Mouse (Mus musculus): ENCODE data around the gene Strbp.
A peak's percentile ranks its signal among the peaks of the same experiment; 100 is the strongest.

The Strbp gene

DNA sequence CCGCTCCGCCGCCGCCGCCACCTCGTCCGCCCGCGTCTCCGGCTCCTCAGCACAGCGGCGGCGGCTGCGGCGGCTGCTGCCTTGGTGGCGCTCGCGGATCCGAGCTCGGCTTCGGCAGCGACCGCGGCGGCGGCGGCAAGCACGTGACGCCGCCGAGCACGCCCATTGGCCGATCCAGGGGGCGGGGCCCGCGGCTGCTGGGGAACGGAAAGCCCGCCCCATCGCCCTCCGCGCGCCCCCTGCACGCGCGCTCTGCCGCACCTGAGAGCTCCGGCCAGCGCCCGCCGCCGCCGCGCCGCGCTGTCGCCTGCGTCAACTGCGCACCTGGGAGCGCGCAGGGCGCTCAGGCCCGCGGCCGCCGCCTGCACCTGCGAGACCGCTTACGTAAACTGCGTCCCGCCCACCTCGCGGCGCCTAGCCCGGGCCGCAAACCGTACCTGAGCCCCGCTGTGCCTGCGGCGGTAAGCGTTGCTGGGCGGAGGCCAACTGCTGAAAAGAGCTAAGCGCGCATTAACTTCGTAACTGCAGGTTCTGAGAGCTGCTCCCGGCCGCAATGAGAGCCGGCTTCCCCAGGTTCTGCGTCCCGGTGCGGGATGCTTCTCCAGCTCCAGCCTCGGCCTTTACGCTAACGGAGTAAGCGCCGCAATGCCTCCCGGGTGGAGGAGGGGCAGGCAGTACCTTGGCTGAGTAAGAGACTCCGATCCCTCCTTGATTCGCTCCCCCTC is at the start of gene Strbp:
TSS of gene Strbp (minus strand) at position 630 of the 725 bp plus-strand sequence.
- peak; percentile 86 to 91 for DNase-seq (ENCODE audit: low spot score in 2 of 2)

DNA sequence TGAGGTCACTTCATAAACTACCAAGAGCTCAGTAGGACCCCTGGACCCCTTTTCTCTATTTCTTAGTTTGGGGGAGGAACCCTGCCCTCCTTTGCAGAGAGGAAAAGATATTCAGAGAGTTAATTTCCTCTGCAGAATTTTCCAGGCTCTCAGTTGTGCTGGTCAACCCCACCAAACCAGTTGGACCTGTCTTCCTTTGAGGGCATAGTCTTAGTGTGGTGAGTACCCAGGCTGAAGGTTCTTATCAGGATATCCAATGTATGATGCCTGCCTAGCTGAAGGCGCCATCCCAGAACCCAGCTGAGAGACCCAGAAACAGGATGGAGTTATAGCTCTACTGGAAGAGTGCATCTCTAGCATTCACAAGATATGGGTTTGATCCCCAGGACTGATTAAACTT is 47.5 kb upstream of the Strbp start:
- no peak for DNase-seq (ENCODE audit: low spot score in 2 of 2)

DNA sequence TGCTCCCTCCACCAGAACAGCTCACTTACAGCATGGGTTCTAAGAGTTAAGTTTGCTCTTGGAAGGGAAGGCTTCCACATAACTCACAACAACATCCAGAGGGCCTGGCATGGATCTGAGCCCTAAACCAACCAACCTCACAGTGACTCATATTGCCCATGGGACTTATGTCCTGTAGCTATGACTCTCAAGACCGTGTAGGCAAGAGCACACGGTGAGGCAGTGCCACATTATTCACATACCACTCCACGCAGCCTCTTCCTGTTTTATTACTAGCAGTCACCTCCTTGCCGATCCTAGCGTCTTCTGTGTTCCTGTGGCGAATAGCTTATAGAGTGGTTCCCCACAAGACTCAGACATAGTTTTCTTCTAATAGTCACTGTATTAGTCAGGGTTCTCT is 45.7 kb upstream of the Strbp start:
- no peak for DNase-seq (ENCODE audit: low spot score in 2 of 2)

DNA sequence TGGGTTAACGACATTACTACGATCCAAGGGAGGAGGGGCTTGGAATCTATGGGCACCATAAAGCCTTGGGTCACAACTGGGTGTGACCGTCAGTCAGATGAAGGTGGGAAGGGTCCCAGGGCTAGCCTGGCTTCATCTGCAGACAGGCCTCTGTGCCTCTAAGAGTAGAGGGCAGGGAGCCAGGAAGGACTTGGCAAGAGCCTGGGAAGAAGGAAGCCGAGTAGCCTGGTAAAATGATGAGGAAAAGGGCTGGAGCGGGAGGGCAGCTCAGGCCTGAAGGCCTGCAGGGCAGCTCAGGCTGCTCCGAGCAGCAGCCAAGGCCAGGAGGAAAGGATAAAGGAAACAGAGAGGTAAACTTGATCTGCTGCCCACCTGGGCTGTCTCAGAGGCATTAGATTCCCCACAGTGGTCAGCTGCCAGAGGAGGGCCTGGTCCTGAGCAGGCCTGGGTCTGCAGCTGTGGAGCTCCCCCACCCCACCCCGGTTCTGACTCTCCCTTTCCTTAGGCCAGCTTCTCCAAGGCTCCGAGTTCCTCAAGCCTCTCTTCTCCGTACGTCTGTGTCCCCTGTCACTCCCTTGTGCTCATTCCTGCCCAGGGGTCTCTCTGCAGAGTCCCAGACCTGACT is 44.9 kb upstream of the Strbp start:
- peak; percentile 30 to 45 for DNase-seq (ENCODE audit: low spot score in 2 of 2)

DNA sequence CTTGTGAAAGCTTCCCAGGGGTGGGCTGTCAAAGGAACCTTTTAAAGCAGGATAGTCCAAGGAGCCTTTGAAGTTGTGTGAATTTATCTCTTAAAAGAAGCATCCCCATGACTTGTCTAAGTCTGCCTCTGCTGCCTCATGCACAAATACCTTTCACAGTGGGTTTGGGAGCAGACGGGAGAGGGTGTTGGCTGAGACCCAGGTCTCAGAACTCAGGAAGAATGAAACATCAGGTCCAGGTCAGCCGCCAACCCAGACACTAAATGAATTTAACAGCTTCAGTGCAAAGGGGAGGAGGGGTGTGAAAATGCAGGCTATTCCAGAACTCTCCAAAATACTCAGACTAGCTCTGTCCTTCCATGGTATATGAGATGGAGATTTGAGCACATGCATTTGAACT is 44.2 kb upstream of the Strbp start:
- DNase-seq (ENCODE audit: low spot score in 2 of 2), result peak in 1 of 2 experiments; percentile 53

DNA sequence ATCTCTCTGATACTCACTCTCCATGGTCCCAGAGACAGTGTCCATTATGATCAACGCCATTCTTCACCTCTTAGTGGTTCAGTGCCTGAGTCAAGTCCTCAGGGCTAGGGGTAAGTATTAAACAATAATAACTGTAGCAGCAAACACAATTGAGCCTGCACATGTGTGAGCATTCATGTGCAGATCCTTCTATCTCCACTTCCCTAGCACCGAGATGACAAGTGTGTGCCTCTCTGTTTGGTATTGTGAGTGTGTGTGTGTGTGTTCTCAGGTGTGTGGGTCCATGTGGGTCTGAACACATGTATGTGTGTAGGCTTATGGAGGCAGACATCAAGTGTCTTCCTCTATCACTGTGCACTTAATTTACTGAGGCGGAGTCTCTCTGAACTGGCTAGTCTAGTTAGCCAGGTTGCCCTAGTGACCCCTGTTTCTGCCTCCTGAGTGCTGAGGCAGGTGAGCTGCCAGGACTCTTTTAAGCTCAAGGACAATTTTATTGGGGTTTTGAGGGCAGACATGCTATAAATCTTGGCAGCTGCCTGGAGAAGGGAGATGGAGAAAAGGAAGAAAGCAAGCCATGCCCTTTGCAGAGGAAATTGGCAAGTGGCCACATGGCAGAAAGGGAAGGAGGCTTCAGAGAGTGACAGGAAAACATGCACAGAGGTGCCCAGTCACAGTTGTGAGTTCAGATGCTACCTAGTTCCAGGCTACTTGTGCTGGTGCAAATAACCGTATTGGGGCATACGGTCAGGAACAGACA is 42.8 kb upstream of the Strbp start:
- no peak for DNase-seq (ENCODE audit: low spot score in 2 of 2)

DNA sequence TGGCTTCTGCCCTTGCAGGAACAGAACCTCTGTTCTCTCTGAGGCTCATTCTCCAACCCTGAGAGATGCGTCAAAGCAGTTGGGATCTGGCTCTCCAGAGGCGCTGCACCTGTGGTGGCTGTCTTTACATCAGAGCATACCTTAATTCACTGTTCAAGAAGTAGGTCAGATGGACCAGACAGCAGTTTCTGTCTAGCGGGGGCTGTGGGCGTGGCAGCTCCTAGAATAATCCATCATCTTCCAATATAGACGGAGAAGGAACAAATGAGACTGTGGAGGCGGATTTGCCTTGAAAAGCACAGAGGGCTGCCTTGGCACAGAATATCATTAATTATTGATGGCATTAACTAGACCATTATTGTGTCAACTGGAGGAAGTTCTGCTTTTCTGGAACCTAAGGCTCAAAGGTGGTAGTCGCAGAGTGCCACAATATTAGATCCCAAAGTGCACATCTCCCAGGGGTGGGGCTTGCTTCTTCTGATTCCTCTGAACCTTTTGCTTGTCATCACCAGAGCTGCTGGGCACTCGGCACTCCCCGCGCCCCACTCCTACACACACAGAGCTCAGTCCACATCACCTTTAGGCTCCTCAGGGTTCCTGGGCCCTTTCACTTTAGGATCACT is 41.2 kb upstream of the Strbp start:
- no peak for DNase-seq (ENCODE audit: low spot score in 2 of 2)

DNA sequence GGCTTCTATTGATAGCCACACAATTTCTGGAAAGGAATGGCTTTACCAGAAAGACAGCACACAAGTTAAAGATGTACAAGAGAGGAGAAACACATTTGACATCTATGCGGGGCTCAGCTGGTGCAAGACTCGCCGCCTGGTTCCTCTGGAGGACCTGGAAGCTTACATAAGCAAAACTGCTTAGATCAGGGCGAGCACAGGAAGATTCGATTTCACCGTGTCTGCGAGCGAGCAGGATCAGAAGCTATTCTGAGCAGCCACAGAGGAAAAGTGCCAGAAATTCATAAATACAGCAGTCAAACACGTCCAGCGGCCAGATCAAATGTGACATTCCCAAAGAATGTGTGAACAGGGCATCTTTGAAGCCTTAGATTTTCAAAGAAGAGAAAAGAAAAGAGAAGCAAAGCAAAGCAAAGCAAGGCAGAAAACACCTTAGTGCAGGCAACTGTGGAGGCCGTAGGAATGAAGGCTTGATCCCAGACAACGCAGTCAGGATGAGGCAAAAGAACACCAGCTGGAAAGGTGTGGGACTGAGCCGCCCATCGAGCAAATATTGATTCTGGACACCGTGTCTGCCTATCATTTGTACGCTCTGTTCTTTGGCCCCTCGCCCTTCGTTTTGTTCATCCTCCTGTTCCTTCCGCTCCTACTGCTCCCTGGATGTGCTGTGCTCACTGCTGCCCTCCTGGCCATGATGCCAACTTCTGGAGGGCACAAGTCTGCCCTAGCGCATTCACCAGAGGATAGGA is 38.3 kb upstream of the Strbp start:
- DNase-seq (ENCODE audit: low spot score in 2 of 2), result no peak

DNA sequence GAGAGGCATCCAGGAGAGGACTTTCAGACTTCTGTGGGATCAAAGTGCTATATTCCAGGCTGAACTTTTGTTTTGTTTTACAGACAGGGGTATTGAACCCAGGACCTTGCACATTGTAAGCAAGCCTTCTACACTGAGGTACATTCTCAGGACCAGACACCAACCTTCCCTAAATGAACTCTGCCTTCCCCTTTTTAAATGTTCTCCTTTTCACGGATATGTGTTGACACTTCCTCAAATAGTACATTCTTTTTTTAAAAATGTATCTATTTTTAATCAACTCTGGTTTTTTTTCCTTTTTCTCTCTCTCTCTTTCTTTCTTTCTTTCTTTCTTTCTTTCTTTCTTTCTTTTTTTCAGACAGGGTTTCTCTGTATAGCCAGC is 32.1 kb upstream of the Strbp start:
- no peak for DNase-seq (ENCODE audit: low spot score in 2 of 2)

DNA sequence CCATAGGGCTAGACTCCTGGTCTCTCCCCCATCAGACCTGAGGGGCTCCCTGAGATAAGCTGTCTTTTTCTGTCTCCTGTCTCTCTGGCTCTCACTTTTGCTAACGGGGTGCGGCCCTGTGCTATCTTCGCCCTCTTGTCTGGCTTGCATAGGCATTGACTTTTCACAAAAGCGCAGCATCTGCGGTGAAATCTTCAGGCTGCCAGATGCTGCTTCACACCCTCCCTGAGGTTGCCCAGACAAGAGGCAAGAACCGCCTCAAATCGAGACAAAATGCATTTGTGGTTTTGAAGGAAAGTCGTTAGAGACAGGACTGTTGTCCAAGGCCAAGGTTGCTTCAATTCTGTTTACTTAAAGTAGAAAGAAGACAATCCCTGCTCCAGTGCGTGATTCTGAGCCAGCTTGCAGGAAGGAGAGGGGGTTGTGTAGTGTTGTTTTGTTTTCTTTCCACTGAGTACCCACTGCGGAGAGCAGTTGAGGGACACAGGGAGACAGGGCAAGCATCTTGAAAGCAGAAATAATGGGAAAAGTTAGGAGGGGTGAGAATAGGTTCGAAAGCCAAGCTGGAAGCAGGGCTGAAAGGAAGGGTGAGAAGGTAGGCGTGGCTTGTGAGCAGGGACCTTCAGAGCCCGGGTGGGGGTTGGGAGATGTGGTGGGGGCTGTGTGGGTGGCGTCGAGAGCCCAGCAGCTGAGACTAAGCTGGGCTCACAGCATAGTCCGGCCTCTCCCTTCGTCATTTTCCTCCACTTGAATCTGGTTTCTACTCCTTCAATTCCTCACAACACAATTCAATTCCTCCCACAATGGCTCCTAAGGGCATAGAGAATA is 31.5 kb upstream of the Strbp start:
- DNase-seq (ENCODE audit: low spot score in 2 of 2), result no peak

DNA sequence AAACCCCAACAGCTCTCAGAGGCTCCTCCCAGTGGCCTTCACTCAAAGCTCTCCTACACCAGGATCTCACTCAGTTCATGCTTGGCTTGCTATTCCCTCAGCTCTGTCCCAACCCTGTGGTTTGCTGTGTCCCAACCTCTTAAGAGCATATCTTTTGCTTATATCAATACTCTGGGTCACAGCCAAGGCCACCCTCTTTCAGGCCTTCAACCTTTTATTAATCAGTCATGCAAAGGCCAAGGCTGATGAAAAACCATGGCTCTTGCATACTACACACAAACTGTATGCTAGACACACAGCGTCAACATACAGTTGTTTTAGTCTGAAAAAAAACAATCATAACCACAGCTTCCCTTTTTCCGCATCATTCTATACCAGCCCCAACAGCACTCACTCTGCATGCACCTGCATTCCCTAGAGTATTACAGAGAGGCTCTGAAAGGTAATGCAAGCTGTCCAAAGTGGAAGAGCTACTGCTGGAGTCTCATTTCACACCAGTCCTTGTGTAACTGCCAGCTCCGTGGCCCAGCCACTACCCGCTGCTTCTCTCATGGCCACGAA is 27.7 kb upstream of the Strbp start:
- no peak for DNase-seq (ENCODE audit: low spot score in 2 of 2)

DNA sequence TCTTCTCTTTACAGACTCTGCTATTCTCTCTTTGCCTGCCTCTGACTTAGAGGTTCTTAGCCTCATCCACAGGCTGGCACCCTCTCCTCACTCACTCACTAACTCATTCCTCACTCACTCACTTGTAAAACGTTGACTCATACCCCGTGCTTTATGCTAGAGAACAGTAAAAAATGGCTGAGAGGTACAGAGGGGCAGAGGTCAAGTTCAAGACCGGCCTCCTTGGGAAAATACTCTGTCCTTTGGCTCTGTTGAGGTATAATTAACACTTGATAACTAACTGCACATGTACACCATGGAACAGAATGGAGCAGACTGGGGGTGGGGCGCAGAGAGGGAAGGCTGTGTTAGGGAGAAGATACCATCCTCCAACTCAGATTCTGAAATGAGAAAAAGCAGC is 20.6 kb upstream of the Strbp start:
- DNase-seq (ENCODE audit: low spot score in 2 of 2), result no peak

DNA sequence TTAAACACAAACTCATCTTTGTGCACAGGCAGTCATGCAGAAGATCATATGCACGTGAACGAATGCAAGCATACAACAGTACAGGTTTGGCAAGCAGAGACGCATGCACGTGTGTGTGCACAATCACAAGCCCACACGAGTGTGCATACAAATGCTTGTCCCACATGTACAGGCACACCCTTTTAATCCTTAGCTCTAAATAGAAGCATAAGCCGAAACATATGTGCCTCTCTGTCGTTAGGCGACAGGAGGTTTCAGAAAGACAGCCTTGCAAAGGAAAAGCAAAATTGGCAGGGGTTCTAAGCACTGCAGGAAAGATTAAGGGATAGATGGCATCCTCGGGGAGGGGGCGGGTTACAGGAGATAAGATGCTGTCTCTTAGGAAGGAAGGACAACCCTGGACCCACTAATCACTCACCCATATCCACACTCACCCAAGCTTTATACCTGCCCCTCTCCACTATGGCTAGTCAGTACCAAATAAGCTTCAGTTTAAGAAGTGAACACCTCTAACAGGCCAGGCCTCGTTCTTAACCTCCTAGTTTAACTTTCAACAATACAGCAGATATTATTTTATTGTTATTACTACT is 19.9 kb upstream of the Strbp start:
- no peak for DNase-seq (ENCODE audit: low spot score in 2 of 2)

DNA sequence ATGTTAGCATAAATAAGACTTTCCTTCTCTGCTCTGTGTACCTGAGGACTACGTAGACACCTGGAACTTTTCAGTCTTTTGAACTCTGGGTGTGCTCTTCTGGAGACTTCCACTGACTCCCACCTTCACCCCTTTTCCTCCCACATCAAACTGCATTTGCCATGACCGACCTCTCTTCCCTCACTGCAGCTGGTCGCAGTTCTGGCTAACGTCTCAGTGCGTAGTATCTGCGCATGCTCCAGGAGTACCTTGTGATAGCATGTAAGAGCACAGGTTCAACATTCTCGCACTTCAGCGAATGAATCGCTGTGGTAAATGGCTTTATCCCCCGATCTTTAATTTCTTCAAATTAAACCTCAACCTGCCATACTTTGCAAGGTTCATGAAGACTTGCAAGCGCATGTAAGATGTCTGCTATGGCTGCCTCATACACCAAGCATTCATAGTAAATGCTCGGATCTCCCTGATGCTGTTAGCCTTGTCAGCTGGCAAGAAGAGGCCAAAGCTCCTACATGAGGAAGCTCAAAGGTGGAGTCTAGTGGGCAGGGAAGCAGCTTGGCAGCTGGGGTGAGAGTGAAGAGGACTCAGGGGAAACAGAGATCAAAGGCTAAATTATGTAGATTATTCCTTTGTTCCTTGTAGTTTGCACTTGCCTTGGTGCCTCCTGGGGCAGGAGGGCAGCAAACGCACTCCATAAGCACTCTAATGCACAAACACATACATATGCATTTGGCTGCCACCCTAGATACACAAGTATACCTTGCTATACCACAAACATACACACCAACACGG is 19.2 kb upstream of the Strbp start:
- DNase-seq (ENCODE audit: low spot score in 2 of 2), result no peak

DNA sequence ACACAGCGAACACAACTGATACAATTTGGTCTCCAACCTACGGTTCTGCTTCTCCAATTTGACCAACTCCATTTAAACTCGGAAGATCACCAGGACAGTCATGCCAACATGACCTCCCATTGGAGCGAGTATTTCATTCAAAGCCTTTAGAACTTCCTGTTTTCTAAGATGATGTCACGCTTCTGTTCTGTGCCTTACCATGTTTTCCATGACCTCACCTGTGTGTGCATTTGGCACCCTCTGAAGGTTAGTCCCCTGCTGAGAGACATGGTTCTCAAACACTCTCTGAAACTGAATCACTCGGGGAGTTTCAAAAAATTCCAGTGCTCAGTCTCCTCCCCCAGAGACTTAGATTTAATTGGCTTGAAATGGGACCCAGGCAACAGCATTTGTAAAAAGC is 12.6 kb upstream of the Strbp start:
- no peak for DNase-seq (ENCODE audit: low spot score in 2 of 2)

DNA sequence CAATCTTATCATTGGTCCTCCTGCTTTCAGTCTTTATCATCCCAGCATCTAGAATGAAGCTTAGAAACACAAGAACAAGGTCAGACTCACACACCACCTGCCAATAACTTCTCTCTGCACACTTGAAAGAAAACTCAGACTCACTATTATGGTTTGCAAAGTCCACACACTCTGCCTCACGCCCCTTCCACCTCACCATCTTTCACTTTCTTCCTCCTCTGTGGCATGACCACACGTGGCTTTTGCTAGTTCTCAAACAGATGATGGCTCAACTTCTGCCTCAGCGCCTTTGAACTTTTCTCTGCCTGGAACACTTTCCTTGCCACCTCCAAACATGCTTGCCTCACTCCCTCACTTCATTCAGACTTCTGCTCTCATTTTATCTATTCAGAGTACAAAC is 11.7 kb upstream of the Strbp start:
- no peak for DNase-seq (ENCODE audit: low spot score in 2 of 2)

DNA sequence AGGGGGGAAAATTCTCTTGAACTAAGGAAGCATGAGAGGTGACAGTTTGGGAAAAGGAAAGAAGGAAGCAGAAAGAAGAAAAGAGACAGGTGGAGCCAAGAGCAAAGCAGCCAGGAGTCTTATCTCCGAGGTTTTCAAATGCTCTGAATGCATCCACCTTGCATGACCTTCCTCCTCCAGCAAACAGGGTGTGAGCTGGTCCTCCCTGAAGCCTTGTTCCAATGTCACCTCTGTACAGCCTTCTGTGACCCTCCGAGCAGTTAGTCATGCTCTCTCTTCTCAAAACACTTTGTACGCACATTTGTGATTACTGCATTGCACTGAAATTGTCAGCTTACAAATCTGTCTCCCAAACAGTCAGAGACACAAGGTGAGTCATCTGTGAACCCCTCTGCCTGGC is 9.4 kb upstream of the Strbp start:
- no peak for DNase-seq (ENCODE audit: low spot score in 2 of 2)

DNA sequence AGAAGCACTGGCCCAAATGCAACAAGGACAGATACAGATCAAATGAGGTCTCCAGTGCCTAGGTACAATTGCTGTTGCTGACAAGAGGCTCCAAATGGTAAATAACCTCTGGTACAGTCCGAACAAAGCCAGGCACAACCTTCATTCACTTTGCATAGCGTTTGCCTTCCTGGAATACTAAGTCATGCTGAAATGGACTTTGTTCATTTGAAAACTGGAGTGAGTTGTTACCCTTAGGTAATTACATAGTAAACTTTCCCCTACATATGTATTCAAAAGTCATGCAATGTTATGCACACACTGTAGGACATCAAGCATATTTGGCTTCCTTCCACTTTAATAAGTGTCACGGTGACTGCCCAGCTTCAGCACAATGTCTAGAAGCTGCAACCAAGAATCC is 5.2 kb upstream of the Strbp start:
- no peak for DNase-seq (ENCODE audit: low spot score in 2 of 2)

DNA sequence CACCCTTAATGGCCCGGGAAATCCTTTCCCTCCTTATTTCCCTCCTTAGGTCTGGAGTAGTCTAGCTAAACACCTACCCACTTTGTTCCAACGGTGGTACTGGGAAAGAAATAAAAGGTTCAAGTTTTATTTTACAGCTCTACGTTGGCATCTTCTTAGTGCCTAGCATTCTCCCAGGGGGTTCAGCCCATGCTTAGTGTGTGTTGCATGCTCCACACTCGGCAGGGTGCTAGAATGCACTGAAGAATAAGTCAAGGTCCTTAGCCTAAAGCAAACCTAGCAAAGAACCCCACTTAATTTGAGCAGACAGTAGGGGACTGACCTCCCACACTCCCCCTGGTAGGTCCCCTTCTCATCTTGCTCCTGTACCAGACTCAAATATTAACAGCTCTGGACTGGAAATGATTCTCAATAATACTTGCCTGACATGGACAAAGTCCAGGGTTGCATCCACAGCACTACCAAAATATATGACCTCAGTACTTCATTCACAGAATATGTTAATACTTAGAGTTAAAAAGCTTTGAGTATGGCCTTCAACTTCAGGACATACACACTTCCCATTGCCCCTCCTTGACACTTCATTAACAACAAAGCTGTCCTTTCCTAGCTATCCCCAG is 592 bp upstream of the Strbp start:
- DNase-seq (ENCODE audit: low spot score in 2 of 2), result peak in 1 of 2 experiments; percentile 0

Measured in heart, adult 9 months (tissue).